Mouse (Mus musculus) liver, embryonic 14.5 days (tissue): ENCODE measurements around the gene Gm10135. TPM values are rescaled to one million over a fixed set of nuclear protein-coding genes. Genes with fewer than 3 reads are reported as not detected.

Experiments
- ATAC-seq: fragments of 200-750 bp; cut with Nextera tagmentation; 2 replicates; pipeline ENCODE4 v1.8.0; 2017; ENCODE audit warnings: moderate number of reproducible peaks, mild to moderate bottlenecking, moderate library complexity; ENCODE audit not compliant: insufficient read depth
- DNase-seq, 3 experiments: peaks; one replicate each; pipeline ENCODE4 v3.0.0-alpha.2; 2012 to 2013; ENCODE audit warnings: low read depth in 3 of 3, low spot score in 3 of 3
- H3K27ac ChIP-seq: fragments of 300-500 bp; sonication (generic); 2 replicates; pipeline ENCODE4 v1.5.1; 2014; ENCODE audit warnings: moderate library complexity, mild to moderate bottlenecking, control low read depth, inconsistent platforms
- H3K27me3 ChIP-seq: fragments of 300-500 bp; sonication (generic); 2 replicates; pipeline ENCODE4 v1.6.1; 2014; ENCODE audit warnings: mild to moderate bottlenecking, low read length, moderate library complexity; ENCODE audit not compliant: control insufficient read depth, insufficient read depth
- H3K36me3 ChIP-seq: fragments of 300-500 bp; sonication (generic); replicated peaks from 2 replicates; pipeline ENCODE4 v1.6.1; 2014; ENCODE audit warnings: low read depth; ENCODE audit not compliant: control insufficient read depth, insufficient read depth
- H3K4me1 ChIP-seq, 2 experiments: fragments of 200-500 bp in 1 of 2; fragments of 300-500 bp in 1 of 2; sonication (generic) in 1 of 2; replicated peaks; 2 replicates each; pipeline ENCODE4 v1.6.1; 2012 to 2014; ENCODE audit warnings: antibody characterized with exemption in 1 of 2, inconsistent platforms in 1 of 2, low read length in 1 of 2; ENCODE audit not compliant: control insufficient read depth in 2 of 2, insufficient read depth in 2 of 2
- H3K4me2 ChIP-seq: fragments of 300-500 bp; sonication (generic); 2 replicates; pipeline ENCODE4 v1.6.1; 2014; ENCODE audit warnings: low read depth, mild to moderate bottlenecking, control low read depth, moderate library complexity
- H3K4me3 ChIP-seq, 2 experiments: fragments of 200-500 bp in 1 of 2; fragments of 300-500 bp in 1 of 2; sonication (generic) in 1 of 2; 2 replicates each; pipeline ENCODE4 v1.5.1; 2012 to 2014; ENCODE audit warnings: low read depth in 2 of 2, low read length in 2 of 2, mild to moderate bottlenecking in 2 of 2, control low read depth in 1 of 2, inconsistent platforms in 1 of 2, moderate library complexity in 1 of 2; ENCODE audit not compliant: insufficient read depth in 1 of 2
- H3K9ac ChIP-seq: fragments of 300-500 bp; sonication (generic); replicated peaks from 2 replicates; pipeline ENCODE4 v1.6.1; 2014; ENCODE audit warnings: mild to moderate bottlenecking, control low read depth, moderate library complexity
- H3K9me3 ChIP-seq: fragments of 300-500 bp; sonication (generic); 2 replicates; pipeline ENCODE4 v1.6.1; 2016; ENCODE audit warnings: low read length, mixed read lengths; ENCODE audit not compliant: control insufficient read depth
- CTCF ChIP-seq: IDR thresholded peaks from 2 replicates; pipeline ENCODE4 v1.5.1; 2016; ENCODE audit warnings: antibody characterized with exemption, low read depth, control low read depth
- EP300 ChIP-seq: IDR thresholded peaks from 2 replicates; pipeline ENCODE4 v1.6.1; 2016; ENCODE audit warnings: antibody characterized with exemption, low read depth
- WGBS: fragments of 180-500 bp; shearing (Covaris S2); extraction: QIAGEN DNeasy Blood & Tissue Kit; methylation state at CpG from one replicate; pipeline ENCODE4 v1.1.7; 2014; ENCODE audit not compliant: insufficient replicate concordance; 5-methylcytosine and 5-hydroxymethylcytosine counted together
- polyA plus RNA-seq, 2 experiments: library from polyadenylated mRNA; depleted of rRNA in 1 of 2; stranded (reverse) in 1 of 2; unstranded in 1 of 2; fragments of >200 nt; fragmentation: Nextera tagmentation in 1 of 2; extraction: Ambion mirVana in 1 of 2; gene quantifications; 2 replicates each; pipeline versions ENCODE4 v1.2.1 to v1.2.3; 2012 to 2014

Gene Gm10135
- polyA plus RNA-seq, 2 experiments, result not detected

DNA sequence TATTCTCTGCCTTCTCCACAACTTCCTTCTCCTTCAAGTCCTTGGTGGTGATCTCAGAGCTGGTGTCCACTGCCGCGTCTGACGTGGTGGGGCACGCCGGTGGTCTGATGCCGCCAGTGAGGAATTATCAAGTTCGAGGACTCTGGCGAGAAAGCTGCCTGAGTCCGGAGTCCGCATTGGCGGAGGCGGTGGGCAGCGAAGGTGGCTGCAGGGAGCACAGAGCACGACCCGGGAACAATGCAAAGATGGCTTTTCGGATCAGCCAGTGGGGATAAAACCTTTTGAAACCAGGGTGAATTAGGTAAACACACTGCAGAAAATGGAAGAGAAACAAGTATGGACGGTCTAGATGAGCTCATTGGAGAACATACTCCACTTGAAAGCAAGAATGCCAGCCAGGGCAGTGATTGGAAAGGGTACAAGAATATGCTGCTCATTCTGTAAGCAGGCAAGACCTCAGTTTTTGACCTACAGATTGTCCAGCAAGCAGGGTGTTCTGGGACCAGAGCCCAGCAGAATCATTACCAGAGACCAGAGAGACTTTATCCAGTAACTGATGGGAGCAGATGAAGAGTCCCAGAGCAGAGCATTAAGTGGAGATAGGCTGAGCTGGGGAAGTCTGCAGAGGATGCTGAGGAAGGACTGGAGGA is 41.4 kb downstream of the Gm10135 start:
- Histone ChIP-seq H3K27me3 (no peaks in the 10 kb centered on the region), H3K27ac (no peak overlapping the region), H3K4me1 (no peaks in the 10 kb centered on the region), H3K4me2 (no peak overlapping the region), H3K9me3 (no peaks in the 10 kb centered on the region), H3K4me3 (no peak overlapping the region), H3K36me3 (no peaks in the 10 kb centered on the region), H3K9ac (no peak overlapping the region)
- TF ChIP-seq EP300 (no peak), CTCF (no peak)
- ATAC-seq, result no peak
- DNase-seq, result no peak
- WGBS, result 80% methylated on average over 17 of the region's 17 CpGs

DNA sequence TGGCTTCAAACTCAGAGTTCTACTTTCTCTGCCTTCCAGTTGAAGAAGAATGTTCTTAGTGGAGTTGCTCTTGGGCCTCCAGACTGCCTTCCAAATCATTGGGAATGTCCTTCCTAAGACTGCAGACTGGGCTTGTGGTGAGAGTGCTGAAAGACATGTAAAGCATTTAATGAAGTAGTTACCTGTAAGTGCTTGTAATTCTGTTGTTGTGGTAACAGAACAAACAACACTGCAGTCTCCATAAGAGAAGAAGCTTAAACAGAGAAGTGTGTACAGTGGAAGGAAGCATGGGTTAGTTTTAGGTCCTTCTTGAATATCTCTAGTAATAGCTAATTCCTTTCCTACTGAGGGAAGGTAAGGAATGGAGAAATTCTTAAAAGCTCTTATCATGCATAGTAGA is 47.4 kb downstream of the Gm10135 start:
- Histone ChIP-seq H3K36me3 (no peaks in the 10 kb centered on the region), H3K4me3 (no peak overlapping the region)
- TF ChIP-seq CTCF (no peak), EP300 (no peak)

DNA sequence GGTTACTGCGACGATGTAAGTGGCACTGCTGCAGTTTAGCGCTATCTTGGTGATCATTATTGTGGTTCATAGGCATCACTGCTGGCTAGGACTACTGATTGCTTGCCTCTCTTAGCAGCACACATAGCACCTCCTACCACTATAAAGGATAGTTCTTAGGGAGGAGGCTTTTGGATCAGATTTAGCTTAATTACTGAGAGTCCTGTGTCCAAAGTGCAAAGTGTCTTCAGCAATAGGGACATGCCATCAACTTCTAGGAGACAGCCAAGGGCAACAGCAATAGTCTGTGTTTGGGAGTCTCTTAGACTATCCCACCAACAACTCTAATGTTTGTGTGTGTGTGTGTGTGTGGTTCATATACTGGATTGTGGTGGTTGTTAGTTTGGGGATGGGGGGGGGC is 51.7 kb downstream of the Gm10135 start:
- Histone ChIP-seq H3K4me3 (no peak overlapping the region), H3K9me3 (no peaks in the 10 kb centered on the region), H3K4me2 (no peak overlapping the region), H3K4me1 (peaks cover 0 to 5% of the 10 kb centered on the region in 2 experiments; a peak in 2 of 4 replicates), H3K27ac (no peak overlapping the region), H3K27me3 (no peaks in the 10 kb centered on the region), H3K36me3 (no peaks in the 10 kb centered on the region), H3K9ac (no peak overlapping the region)
- DNase-seq (no peak), ATAC-seq (no peak)
- 72% methylated on average over 3 of the region's 3 CpGs for WGBS
- TF ChIP-seq CTCF (no peak), EP300 (no peak)

More for the DNA sequence above, 47.4 kb downstream of the Gm10135 start:
- no peak overlapping the region for H3K4me2 ChIP-seq
- no peak overlapping the region for H3K9ac ChIP-seq
- ATAC-seq (no peak), DNase-seq (no peak)
- no peak overlapping the region for H3K27ac ChIP-seq
- H3K27me3 ChIP-seq, result no peaks in the 10 kb centered on the region
- H3K9me3 ChIP-seq, result no peaks in the 10 kb centered on the region
- peaks cover 0 to 5% of the 10 kb centered on the region in 2 experiments; a peak in 2 of 4 replicates for H3K4me1 ChIP-seq

DNA sequence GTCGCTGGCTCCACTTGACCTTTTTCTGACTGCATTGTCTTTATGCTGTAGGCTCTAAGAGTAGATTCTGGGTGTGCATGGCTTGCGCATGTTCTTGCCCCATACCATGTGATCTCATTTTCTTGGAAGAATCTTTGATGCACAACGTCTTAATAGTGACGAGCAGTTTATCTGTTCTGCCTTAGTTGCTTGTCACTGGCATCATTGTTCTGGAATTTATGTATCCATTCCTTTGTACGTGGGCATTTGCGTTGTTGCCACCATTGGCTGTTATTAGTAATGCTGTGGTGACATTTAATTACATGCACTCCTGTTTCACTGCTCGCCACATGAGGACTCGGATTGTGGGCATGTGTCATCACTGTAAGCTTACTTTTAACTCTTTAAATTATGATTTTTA is 53.3 kb downstream of the Gm10135 start:
- Histone ChIP-seq H3K4me1 (peaks cover 9 to 11% of the 10 kb centered on the region in 2 experiments), H3K9me3 (no peaks in the 10 kb centered on the region), H3K4me3 (no peak overlapping the region), H3K9ac (no peak overlapping the region), H3K27ac (no peak overlapping the region), H3K36me3 (no peaks in the 10 kb centered on the region), H3K27me3 (peaks cover under 1% of the 10 kb centered on the region; the same call in 1 of the 2 replicates), H3K4me2 (no peak overlapping the region)
- TF ChIP-seq EP300 (no peak), CTCF (no peak)
- WGBS, result 71% methylated on average over 8 of the region's 8 CpGs
- ATAC-seq, result no peak
- DNase-seq, result no peak

DNA sequence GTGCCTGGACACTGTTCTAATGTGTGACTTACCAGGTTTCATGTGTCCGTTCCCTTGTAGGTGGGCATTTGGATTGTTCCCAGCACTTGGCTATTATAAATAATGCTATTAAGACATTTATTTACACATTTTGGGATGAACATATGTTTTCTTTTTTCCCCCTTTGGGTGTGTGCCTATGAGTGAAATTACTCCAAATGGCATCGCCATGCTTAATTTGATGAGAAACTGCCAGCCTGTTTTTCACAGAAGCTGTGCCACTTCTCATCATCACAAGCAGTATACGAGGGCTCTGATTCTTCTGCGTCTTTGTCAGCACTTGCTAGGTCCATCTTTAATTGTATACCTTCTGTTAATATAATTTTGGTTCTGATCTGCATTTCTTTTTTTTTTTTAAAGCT is 54.1 kb downstream of the Gm10135 start:
- WGBS, result 81% methylated on average over 4 of the region's 4 CpGs
- no peaks in the 10 kb centered on the region for H3K36me3 ChIP-seq
- no peak for ATAC-seq
- no peaks in the 10 kb centered on the region for H3K9me3 ChIP-seq
- TF ChIP-seq CTCF (no peak), EP300 (no peak)
- DNase-seq, result no peak
- peaks cover 6% of the 10 kb centered on the region for H3K27me3 ChIP-seq
- no peak overlapping the region for H3K27ac ChIP-seq
- H3K4me2 ChIP-seq, result no peak overlapping the region
- H3K4me1 ChIP-seq, result peaks cover 12 to 18% of the 10 kb centered on the region in 2 experiments
- H3K4me3 ChIP-seq, result no peak overlapping the region
- H3K9ac ChIP-seq, result no peak overlapping the region
